Mouse (Mus musculus): ENCODE results near the gene Igfbp1. TPM values are rescaled to one million over a fixed set of nuclear protein-coding genes. Genes with fewer than 3 reads are reported as not detected.

Gene Igfbp1
- not detected for total RNA-seq (2021)
- long read RNA-seq, result 0 reads

DNA sequence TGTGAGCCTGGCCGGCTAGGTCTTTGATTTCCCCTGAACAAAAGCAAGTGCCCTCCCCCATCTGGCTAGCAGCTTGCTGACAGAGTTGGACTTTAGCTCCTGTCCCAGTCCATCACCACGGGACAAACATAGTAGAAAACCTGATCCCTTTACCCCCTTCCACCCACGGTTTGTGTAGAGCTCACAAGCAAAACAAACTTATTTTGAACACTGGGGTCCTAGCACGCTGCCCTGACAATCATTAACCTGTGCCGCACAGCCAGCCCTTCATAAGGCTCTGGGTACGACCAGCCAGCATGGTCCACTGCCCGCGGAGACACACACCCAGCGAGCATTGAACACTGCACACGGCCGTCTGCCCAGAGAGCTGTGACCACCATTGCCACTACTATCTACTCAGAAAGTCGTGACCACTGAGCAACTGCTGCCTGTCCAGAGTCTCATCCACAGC is at the start of gene Igfbp1:
TSS of gene Igfbp1 (plus strand) at position 292 of the 451 bp plus-strand sequence.
- no peak for DNase-seq (ENCODE audit: low spot score in 2 of 2)

DNA sequence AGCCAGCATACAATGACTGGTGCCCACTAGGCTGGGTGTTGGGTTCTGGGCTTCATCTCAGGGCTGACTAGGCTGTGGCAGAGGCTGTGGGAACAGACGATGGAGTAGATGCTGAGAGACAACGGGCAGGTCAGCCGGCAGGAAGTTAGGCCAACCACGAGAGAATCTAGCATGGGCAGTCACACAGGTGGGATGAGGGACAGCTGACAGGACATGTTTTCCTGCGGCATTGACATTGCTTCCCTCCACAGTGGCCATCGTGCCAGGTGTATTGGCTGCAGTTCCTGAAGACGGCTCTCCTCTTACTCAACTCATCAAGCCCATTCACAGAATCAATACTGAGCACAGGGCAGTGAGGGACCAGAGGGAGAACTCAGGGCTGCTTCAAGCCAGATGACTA is 49.6 kb upstream of the Igfbp1 start:
- no peak for DNase-seq (ENCODE audit: low spot score in 2 of 2)

DNA sequence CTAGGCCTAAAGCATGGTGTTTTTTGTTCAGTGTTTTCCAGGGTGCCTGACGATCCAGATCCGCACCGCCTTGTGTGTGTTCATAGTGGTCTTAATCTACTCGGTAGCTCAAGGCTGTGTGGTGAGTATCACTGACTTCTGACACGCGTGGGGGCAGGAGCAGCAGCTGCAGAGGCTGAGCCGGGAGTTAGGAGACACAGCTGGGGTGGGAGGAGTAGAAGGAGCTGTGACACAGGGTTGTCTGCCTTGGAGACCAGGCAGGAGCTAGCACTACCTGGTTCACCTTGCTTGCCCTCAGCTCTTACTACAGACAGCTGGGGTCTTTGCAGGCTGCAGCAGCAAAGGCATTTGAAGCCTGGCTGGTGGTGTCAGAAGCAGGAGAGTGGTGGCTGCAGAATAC is 48.1 kb upstream of the Igfbp1 start:
- no peak for DNase-seq (ENCODE audit: low spot score in 2 of 2)

GRCm38 (mm10) chr11:7150511-7150910 is 47.1 kb upstream of the Igfbp1 start:
- DNase-seq (ENCODE audit: low spot score in 2 of 2), result no peak

DNA sequence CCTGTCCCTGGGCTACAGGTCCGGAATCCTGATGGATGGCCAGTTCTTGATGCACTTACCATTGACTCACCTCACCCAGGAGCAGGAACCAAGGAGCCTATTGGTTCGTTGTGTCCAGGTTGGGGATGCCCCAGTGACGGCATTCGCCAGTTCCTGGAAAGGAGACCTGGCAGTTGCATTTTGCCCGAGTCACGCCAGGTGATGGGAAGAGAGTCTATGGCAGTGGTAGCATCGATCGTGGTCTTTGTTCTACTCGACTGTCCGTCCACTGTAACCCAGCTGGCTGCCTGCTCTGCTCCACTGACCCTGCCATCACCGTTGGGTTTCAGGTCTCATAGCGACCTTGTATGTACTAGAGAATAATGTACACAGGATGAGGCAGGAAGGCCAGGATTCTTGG is 45.2 kb upstream of the Igfbp1 start:
- no peak for DNase-seq (ENCODE audit: low spot score in 2 of 2)

GRCm38 (mm10) chr11:7153081-7153480 is 44.5 kb upstream of the Igfbp1 start:
- DNase-seq (ENCODE audit: low spot score in 2 of 2), result no peak

DNA sequence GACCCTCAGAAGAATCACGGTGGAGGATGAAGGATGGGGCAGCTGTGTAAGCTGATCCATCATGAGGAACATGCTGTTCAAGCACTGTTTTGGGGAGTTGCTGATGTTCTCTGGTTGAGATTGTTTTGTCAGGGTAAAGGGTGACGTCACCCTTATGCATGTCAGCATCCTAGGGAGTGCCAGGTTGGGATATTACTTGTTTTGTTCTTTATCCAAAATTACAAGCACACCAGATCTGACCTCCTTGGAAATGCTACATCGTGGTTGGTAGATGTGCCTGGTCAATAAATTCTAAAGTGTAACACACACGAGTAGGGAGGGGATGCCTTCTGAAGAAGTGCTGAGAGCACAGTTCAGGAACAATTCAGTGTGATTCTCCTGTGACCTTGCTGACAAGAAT is 41.2 kb upstream of the Igfbp1 start:
- DNase-seq (ENCODE audit: low spot score in 2 of 2), result no peak

DNA sequence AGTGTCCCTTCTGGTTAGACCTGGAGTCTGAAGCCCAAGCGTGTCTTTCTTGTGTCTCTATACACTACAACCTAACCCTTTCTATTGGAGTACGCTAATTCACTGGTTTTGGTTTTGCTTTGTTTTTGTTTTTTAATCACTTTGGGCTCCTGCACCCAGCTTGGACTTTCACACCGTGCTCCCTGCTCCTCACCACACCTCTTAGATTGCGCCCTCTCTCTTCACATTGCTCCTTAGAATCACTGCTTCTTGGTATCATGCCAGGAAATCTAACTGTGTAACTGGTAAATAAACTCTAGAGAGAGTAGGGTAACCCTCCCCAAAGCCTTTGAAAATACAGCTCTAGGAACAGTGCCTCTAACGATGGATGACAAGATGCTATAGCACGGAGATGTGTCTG is 39.4 kb upstream of the Igfbp1 start:
- no peak for DNase-seq (ENCODE audit: low spot score in 2 of 2)

- DNase-seq (ENCODE audit: low spot score in 2 of 2), result no peak
Measured at GRCm38 (mm10) chr11:7160146-7160545, 37.4 kb upstream of the Igfbp1 start.

GRCm38 (mm10) chr11:7160637-7161101 is 36.9 kb upstream of the Igfbp1 start:
- DNase-seq (ENCODE audit: low spot score in 2 of 2), result no peak

DNA sequence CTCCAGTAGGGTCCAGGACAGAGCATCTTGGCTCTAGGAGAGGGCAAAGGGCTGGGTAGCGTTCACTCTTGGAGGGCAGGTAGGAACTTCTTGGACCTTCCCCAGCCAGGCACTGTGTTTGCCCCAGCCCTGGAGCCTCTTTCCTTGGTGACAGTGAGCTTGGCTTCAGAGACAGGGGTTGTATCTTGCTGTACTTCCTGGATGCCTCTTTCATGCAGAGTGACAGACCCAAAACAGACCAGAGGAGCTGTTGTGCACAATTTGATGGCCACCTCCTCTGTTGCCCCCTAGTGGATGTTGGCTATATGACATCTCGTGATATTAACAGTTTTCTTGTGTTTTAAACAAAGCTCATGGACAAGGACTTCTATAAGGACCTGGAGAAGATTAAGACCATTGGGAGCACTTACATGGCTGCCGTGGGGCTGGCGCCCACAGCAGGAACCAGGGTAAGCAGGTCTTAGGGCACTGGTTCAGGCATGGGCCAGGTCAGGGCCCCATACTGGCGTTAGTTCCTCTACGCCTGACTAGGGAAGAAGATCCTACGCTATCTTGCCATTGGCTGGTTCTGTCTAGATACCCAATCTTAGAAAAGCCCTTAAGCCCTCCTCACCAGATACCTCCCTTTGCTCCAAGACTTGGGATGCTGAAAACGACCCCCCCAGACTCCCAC is 35.9 kb upstream of the Igfbp1 start:
- DNase-seq (ENCODE audit: low spot score in 2 of 2), result peak in 1 of 2 experiments; percentile 57

DNA sequence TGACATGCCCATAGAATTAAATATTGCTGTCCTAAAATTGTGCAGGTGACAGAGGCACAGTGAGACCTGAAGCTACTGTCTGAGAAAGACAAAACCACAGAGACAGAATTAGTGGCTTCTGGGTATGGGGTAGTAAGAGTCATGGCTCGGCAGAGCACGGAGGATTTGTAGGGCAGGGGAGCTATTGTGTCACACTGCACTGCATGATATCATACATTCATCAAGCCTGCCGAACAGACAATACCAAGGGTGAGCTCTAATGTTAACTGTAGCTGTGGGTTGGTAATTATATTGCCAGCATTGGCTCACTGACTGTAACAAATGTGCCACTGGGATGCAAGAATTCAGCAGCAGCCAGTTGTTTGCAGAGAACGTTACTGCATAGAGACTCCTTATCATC is 33.2 kb upstream of the Igfbp1 start:
- no peak for DNase-seq (ENCODE audit: low spot score in 2 of 2)

- no peak for DNase-seq (ENCODE audit: low spot score in 2 of 2)
Measured at GRCm38 (mm10) chr11:7169645-7170044, 27.9 kb upstream of the Igfbp1 start.

DNA sequence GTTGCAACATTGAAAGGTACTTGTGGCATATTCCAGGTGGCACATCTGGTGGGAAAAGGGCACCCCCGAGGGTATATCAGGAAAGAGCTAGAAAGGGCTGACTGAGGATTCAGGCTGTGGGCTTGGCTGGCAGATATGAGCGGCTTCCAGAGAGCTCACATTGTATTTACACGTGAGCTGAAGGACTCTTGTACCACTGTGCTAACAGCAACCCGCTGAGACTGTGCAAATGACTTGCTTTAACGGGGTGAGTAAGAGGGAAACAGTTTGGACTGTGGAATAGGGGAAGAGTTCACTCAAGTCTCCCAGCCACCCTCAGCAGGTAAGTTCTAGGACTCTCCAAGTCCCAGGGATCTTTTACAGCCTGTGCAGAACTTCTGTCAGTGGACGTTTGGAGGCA is 23.9 kb upstream of the Igfbp1 start:
- DNase-seq (ENCODE audit: low spot score in 2 of 2), result no peak

DNA sequence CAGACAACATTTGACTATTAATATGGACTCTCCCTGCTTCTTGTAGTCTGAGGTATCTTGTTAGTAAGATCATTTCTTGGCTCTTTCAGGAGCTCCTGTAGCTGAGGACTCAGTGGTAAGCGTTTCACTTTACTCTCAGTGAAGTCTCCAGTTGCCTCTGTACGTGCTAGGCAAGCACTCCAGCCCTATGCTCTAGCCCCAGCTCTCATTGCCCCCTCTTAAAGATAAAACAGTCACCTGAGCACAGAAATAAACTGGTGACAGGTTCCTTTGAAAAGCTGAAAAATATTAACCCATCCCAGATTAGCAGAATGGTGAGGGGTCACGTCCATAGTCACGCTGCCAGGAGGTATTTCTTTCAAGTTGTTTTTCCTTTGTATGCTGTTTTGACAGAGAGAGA is 18.9 kb upstream of the Igfbp1 start:
- DNase-seq (ENCODE audit: low spot score in 2 of 2), result no peak

GRCm38 (mm10) chr11:7179276-7179675 is 18.3 kb upstream of the Igfbp1 start:
- no peak for DNase-seq (ENCODE audit: low spot score in 2 of 2)

- DNase-seq (ENCODE audit: low spot score in 2 of 2), result no peak
Measured at GRCm38 (mm10) chr11:7182409-7183042, 15.1 kb upstream of the Igfbp1 start.

GRCm38 (mm10) chr11:7184420-7184819 is 13.2 kb upstream of the Igfbp1 start:
- no peak for DNase-seq (ENCODE audit: low spot score in 2 of 2)

DNA sequence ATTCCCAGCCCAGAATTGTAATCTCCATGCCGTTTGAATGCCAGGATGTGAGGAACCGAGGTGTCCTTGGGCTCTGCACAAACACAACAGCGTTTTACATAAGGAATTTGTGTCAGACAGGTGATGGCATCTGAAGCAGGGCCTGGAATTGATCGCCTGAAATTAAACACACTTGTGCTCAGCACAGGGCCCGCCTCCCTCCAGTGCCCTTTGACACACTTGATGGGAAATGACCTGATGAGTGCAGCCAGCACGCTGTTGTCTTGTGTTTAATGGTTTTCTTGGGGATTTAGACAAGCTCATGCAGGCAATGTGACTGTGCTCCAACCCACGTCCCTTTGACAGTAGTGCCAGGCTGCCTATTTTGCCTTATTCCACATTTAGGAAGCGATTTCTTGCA is 10.1 kb upstream of the Igfbp1 start:
- DNase-seq (ENCODE audit: low spot score in 2 of 2), result no peak

GRCm38 (mm10) chr11:7188469-7188868 is 9.1 kb upstream of the Igfbp1 start, which contains the start of gene Gm11985:
TSS of gene Gm11985 (minus strand) at chr11:7188569.
- DNase-seq (ENCODE audit: low spot score in 2 of 2), result no peak

- no peak for DNase-seq (ENCODE audit: low spot score in 2 of 2)
Measured at GRCm38 (mm10) chr11:7192710-7193109, 4.9 kb upstream of the Igfbp1 start.

DNA sequence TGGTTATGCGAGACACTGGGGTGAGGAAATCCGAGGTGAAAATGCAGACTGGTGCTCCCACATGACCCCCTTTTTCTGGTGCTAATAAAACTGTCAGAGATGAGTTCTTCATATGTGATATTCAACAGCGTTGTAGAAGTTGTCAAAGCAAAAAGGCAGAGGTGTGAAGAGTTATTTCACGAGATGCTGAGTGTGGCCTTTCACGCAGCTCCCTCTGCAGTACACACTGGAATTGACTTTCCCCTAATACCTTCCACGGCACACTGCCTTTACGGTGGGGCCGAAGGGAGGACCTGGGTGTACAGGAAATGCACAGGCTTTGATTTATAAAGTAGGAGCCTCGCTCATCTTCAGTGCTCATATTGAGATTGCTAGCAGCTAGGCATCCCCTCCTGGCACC is 4.4 kb upstream of the Igfbp1 start:
- DNase-seq (ENCODE audit: low spot score in 2 of 2), result no peak
